Mouse (Mus musculus) CH12.LX (cell line): Measurements from ENCODE around the gene Bco1. TPM values are rescaled to one million over a fixed set of nuclear protein-coding genes. Genes with fewer than 3 reads are reported as not detected.
A peak's percentile ranks its signal among the peaks of the same experiment; 100 is the strongest.

Experiments used
- DNase-seq: peaks from one replicate; pipeline ENCODE4 v3.0.0-alpha.2; 2013; ENCODE audit errors: extremely low read depth
- H3K27ac ChIP-seq: 2 replicates; pipeline ENCODE4 v1.5.1; 2012; ENCODE audit warnings: low read depth, mild to moderate bottlenecking, control low read depth, moderate library complexity; ENCODE audit not compliant: insufficient read depth
- H3K27me3 ChIP-seq: replicated peaks from 2 replicates; pipeline ENCODE3; 2012; ENCODE audit warnings: inconsistent platforms
- H3K36me3 ChIP-seq, 2 experiments: replicated peaks in 1 of 2; 2 replicates each; pipeline versions ENCODE3 to v1.6.1; 2012; ENCODE audit warnings: inconsistent platforms in 1 of 2, low read length in 1 of 2, mild to moderate bottlenecking in 1 of 2, mixed read lengths in 1 of 2, moderate library complexity in 1 of 2; ENCODE audit not compliant: control insufficient read depth in 1 of 2, insufficient read depth in 1 of 2
- H3K4me1 ChIP-seq, 2 experiments: 2 replicates each; pipeline ENCODE4 v1.6.1; 2012; ENCODE audit warnings: inconsistent platforms in 1 of 2, moderate library complexity in 1 of 2; ENCODE audit not compliant: insufficient read depth in 2 of 2, control insufficient read depth in 1 of 2
- H3K4me2 ChIP-seq: 2 replicates; pipeline ENCODE4 v1.6.1; 2012; ENCODE audit warnings: low read depth, mild to moderate bottlenecking, control low read depth; ENCODE audit not compliant: poor library complexity, insufficient read depth, severe bottlenecking
- H3K4me3 ChIP-seq, 3 experiments: fragments of 150-350 bp in 1 of 3; sonication (generic) in 1 of 3; replicated peaks in 1 of 3; 2 replicates each; pipeline versions ENCODE3 to v1.5.1; 2011 to 2012; ENCODE audit warnings: low read depth in 2 of 3, low read length in 2 of 3, mild to moderate bottlenecking in 2 of 3, moderate library complexity in 2 of 3, control low read depth in 1 of 3, improper control_type of control experiment in 1 of 3, inconsistent platforms in 1 of 3, mixed read lengths in 1 of 3; ENCODE audit not compliant: poor library complexity in 1 of 3
- H3K79me2 ChIP-seq: replicated peaks from 2 replicates; pipeline ENCODE4 v1.6.1; 2012; ENCODE audit warnings: mild to moderate bottlenecking, moderate library complexity; ENCODE audit not compliant: control insufficient read depth, poor library complexity, insufficient read depth, severe bottlenecking; ENCODE audit errors: extremely low read depth
- H3K9ac ChIP-seq: 2 replicates; pipeline ENCODE4 v1.6.1; 2012; ENCODE audit warnings: low read depth, mild to moderate bottlenecking, control low read depth, moderate library complexity; ENCODE audit not compliant: insufficient read depth
- H3K9me3 ChIP-seq: replicated peaks from 2 replicates; pipeline ENCODE3; 2012; ENCODE audit warnings: low read length, inconsistent platforms, mixed read lengths
- BHLHE40 ChIP-seq: IDR thresholded peaks from 2 replicates; pipeline ENCODE4 v1.6.1; 2011; ENCODE audit warnings: mild to moderate bottlenecking, low read depth, low read length, improper control_type of control experiment
- CTCF ChIP-seq, 2 experiments: IDR thresholded peaks in 1 of 2; conservative IDR thresholded peaks in 1 of 2; 2 replicates each; pipeline ENCODE4 v1.5.1; 2011 to 2012; ENCODE audit warnings: low read depth in 2 of 2, low read length in 2 of 2, improper control_type of control experiment in 1 of 2, inconsistent platforms in 1 of 2, mild to moderate bottlenecking in 1 of 2, moderate library complexity in 1 of 2
- HCFC1 ChIP-seq: IDR thresholded peaks from 2 replicates; pipeline ENCODE4 v1.6.1; 2012; ENCODE audit warnings: low read depth, mild to moderate bottlenecking, inconsistent platforms, low read length, improper control_type of control experiment
- JUN ChIP-seq: IDR thresholded peaks from 2 replicates; pipeline ENCODE4 v1.6.1; 2011; ENCODE audit warnings: low read depth, mild to moderate bottlenecking, low read length, improper control_type of control experiment, moderate library complexity; ENCODE audit not compliant: insufficient read depth
- KAT2A ChIP-seq: IDR thresholded peaks from 2 replicates; pipeline ENCODE4 v1.6.1; 2012; ENCODE audit warnings: low read length, improper control_type of control experiment, inconsistent platforms; ENCODE audit not compliant: insufficient replicate concordance
- MAX ChIP-seq: IDR thresholded peaks from 2 replicates; pipeline ENCODE4 v1.6.1; 2011; ENCODE audit warnings: low read length, improper control_type of control experiment
- MAZ ChIP-seq: IDR thresholded peaks from 2 replicates; pipeline ENCODE4 v1.6.1; 2012; ENCODE audit warnings: low read depth, mild to moderate bottlenecking, inconsistent platforms, low read length, improper control_type of control experiment, moderate library complexity
- MEF2A ChIP-seq: IDR thresholded peaks from 2 replicates; pipeline ENCODE4 v1.6.1; 2014; ENCODE audit warnings: low read depth, mild to moderate bottlenecking, inconsistent platforms, low read length, improper control_type of control experiment, borderline replicate concordance
- NELFE ChIP-seq: IDR thresholded peaks from 2 replicates; pipeline ENCODE4 v1.6.1; 2011; ENCODE audit warnings: low read depth, low read length, improper control_type of control experiment
- POLR2A ChIP-seq: IDR thresholded peaks from 2 replicates; pipeline ENCODE4 v1.6.1; 2011; ENCODE audit warnings: low read depth, mild to moderate bottlenecking, improper control_type of control experiment, low read length
- RCOR1 ChIP-seq: conservative IDR thresholded peaks from 2 replicates; pipeline ENCODE4 v1.6.1; 2012; ENCODE audit warnings: low read depth, mild to moderate bottlenecking, inconsistent platforms, low read length, improper control_type of control experiment
- SIN3A ChIP-seq: IDR thresholded peaks from 2 replicates; pipeline ENCODE4 v1.6.1; 2012; ENCODE audit warnings: low read length, improper control_type of control experiment, inconsistent platforms
- TBP ChIP-seq: conservative IDR thresholded peaks from 2 replicates; pipeline ENCODE4 v1.6.1; 2011; ENCODE audit warnings: low read depth, low read length, improper control_type of control experiment
- USF1 ChIP-seq: IDR thresholded peaks from 2 replicates; pipeline ENCODE4 v1.6.1; 2014; ENCODE audit warnings: low read depth, mild to moderate bottlenecking, inconsistent platforms, low read length, improper control_type of control experiment
- ZNF384 ChIP-seq: IDR thresholded peaks from 2 replicates; pipeline ENCODE4 v1.6.1; 2012; ENCODE audit warnings: low read depth, low read length, improper control_type of control experiment, inconsistent platforms
- dilution Hi-C: fragments of 300-500 bp; cut with MboI; formaldehyde crosslinking; loops from 2 replicates; pipeline ENCODE4 v1.14.3; 2020; ENCODE audit warnings: low sequenced_read_pairs; ENCODE audit not compliant: extremely low pct_unique_long_range_greater_than_20kb, extremely low pct_ligation_motif_present
- in situ Hi-C: fragments of 300-500 bp; cut with MboI; formaldehyde crosslinking; loops from 3 replicates; pipeline ENCODE4 v1.14.3; 2019; ENCODE audit warnings: low sequenced_read_pairs, low pct_ligation_motif_present, low pct_unique_long_range_greater_than_20kb, mixed read lengths
- polyA plus RNA-seq: library from polyadenylated mRNA; unstranded; fragments of >175 nt; gene quantifications from 2 replicates; pipeline ENCODE4 v1.2.1, GENCODE M21; 2012; ENCODE audit warnings: low read depth; ENCODE audit not compliant: insufficient read length
- total RNA-seq, 2 experiments: library from RNA; depleted of rRNA; stranded (reverse); fragments of 300-350 nt in 1 of 2; fragments of >200 nt in 1 of 2; gene quantifications; 2 replicates each; pipeline ENCODE4 v1.2.3; 2012 to 2014

Bco1 gene
- total and polyA plus RNA-seq, 3 experiments = not detected

DNA sequence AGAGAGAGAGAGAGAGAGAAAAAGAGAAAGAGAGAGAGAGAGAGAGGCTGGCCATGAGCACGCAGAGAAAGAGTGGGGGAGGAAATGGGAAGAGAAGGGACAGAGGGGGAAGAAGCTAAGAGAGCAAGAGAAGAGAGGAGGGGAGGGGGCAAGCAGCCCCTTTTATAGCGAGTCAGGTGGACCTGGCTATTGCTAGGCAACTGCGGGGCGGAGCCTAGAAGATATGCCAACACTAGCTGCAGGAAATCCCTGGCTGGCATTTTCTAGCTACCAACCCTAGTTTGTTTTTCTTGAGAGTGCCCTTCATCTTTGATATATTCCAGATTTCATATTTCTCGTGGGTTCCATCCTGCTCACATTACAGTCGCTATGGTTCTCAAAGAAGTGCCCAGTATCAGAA lies 19.4 kb downstream of the Bco1 start:
- Histone ChIP-seq H3K9me3 (no peaks in the 10 kb centered on the region), H3K79me2 (no peaks in the 10 kb centered on the region), H3K27me3 (no peaks in the 10 kb centered on the region), H3K4me3 (no peak overlapping the region), H3K36me3 (no peaks in the 10 kb centered on the region), H3K27ac (no peak overlapping the region), H3K4me2 (peak overlapping the region; percentile 46; the same call in 1 of the 2 replicates), H3K9ac (no peak overlapping the region), H3K4me1 (peaks cover 3 to 7% of the 10 kb centered on the region in 2 experiments; a peak in 1 of 4 replicates)
- in situ Hi-C loops (no loop called here), dilution Hi-C loops (no loop called here)
- no peak for DNase-seq
- TF ChIP-seq ZNF384 (no peak), TBP (no peak), JUN (no peak), KAT2A (no peak), MEF2A (no peak), BHLHE40 (no peak), MAX (no peak), MAZ (no peak), NELFE (no peak)

DNA sequence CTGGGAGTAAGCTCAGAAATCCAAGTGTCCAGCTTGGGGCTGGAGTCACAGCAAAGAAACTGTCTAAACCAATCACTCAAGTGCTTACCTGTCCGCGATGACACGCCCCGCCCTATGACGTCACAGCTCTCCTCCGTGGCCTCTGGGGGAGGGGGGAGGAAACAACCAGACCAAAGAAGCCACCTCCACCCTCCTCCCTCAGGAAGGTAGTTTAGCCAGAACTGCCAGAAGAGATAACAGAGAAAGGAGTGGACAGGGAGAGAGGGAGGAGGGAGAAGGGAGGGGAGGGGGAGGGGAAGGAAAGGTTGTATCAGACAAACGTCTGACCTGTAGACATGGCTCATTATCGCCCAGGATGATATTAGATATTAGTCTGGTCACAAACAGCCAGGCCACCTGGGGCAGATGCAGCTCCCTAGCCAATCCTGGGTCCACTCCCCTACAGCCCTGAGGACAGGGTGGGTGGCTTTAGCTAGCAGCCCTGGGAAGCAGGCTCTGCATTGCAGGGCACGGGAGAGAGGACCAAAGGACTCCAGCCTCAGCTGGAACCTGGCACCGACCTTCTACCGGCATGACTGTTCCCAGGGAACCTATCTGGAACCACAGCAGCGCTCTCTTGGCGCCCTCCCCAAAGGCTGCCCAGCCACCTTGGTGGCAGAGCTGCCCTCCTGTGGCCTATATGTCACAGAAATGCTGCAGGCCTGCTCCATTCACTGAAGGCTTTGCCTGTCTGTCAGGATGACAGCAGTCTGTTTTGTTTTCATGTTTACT lies 20.2 kb downstream of the Bco1 start:
- no peak for DNase-seq
- no peaks in the 10 kb centered on the region for H3K27me3 ChIP-seq
- H3K79me2 ChIP-seq = no peaks in the 10 kb centered on the region
- H3K27ac ChIP-seq = no peak overlapping the region
- in situ Hi-C loops = no loop called here
- H3K9me3 ChIP-seq = no peaks in the 10 kb centered on the region
- H3K9ac ChIP-seq = no peak overlapping the region
- TF ChIP-seq CTCF (conservative IDR thresholded peaks at IDR 0.05 in 1 of 2, IDR thresholded peaks at IDR 0.05 in 1 of 2; ENCODE audit: low read depth in 2 of 2, low read length in 2 of 2) = peak in 1 of 2 experiments; percentile 30; a peak in 2 of 4 replicates
- no peak for TF ChIP-seq POLR2A
- H3K4me1 ChIP-seq = peaks cover 4 to 7% of the 10 kb centered on the region in 2 experiments; a peak in 3 of 4 replicates
- no peaks in the 10 kb centered on the region for H3K36me3 ChIP-seq
- H3K4me2 ChIP-seq = peak overlapping the region; percentile 46
- H3K4me3 ChIP-seq = no peak overlapping the region
- dilution Hi-C loops = no loop called here

DNA sequence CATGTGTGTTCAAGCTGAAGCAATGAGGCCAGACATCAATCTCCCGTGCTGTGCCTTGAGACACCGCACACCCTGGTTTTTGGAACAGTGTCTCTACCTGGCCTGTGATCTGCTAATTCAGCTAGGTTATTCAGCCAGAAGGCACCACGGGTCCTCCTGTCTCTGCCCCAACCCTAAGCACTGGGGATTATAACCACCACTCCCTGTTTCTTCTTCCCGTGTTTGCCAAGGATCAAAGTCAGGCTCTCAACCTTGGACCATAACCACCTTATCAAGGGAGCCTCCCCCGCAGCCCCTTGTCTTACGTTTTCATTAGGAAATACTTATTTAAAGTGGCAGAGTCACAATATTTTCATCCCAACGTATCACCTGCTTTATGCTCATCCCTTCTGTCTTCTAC lies 20.9 kb downstream of the Bco1 start:
- H3K27ac ChIP-seq = no peak overlapping the region
- no peaks in the 10 kb centered on the region for H3K9me3 ChIP-seq
- H3K4me2 ChIP-seq = no peak overlapping the region
- in situ Hi-C loops = no loop called here
- H3K4me3 ChIP-seq = no peak overlapping the region
- no peaks in the 10 kb centered on the region for H3K36me3 ChIP-seq
- H3K9ac ChIP-seq = no peak overlapping the region
- H3K79me2 ChIP-seq = no peaks in the 10 kb centered on the region
- peaks cover 11% of the 10 kb centered on the region in 2 experiments for H3K4me1 ChIP-seq
- H3K27me3 ChIP-seq = no peaks in the 10 kb centered on the region
- no peak for DNase-seq
- dilution Hi-C loops = no loop called here
- no peak for TF ChIP-seq ZNF384
- no peak for TF ChIP-seq HCFC1
- TF ChIP-seq MAX = no peak
- no peak for TF ChIP-seq MEF2A
- TF ChIP-seq SIN3A = no peak
- no peak for TF ChIP-seq RCOR1
- no peak for TF ChIP-seq USF1
- no peak for TF ChIP-seq JUN
